Mouse (Mus musculus): ENCODE results near the gene Hinfp.
A peak's percentile ranks its signal among the peaks of the same experiment; 100 is the strongest.
"Not testable (repeated sequence)": the region's sequence is repeated elsewhere in the genome, so short reads cannot be mapped to it uniquely, and the experiment has no call there.

Hinfp gene

GRCm38 (mm10) chr9:44305466-44306079 is at the start of gene Hinfp:
Gene Hinfp (minus strand): TSS chr9:44305671.
- DNase-seq = peak; percentile 96 to 99

DNA sequence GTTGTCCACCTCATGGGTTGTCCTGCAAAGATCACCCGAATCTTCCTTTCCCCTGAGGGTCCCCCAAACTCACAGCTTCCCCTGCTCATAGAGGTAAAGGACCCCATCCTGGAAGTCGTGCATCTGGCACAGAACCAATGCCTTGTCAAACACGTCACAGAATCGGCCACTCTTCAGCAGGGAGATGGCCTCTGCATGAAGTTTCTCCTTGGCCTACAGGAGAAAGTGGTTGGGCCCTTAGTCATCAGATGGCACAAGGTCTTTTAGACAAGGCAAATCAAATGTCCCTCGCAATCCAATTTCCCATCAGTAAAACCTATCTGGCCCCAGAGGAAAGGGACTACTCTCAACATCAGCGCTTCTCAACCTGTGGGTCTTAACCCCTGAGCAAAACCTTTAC is 47.7 kb upstream of the Hinfp start:
- no peak for DNase-seq

GRCm38 (mm10) chr9:44352337-44352736 is 46.9 kb upstream of the Hinfp start:
- DNase-seq = no peak

GRCm38 (mm10) chr9:44351396-44351795 is 45.9 kb upstream of the Hinfp start:
- no peak for DNase-seq

GRCm38 (mm10) chr9:44348546-44348945 is 43.1 kb upstream of the Hinfp start:
- no peak for DNase-seq

DNA sequence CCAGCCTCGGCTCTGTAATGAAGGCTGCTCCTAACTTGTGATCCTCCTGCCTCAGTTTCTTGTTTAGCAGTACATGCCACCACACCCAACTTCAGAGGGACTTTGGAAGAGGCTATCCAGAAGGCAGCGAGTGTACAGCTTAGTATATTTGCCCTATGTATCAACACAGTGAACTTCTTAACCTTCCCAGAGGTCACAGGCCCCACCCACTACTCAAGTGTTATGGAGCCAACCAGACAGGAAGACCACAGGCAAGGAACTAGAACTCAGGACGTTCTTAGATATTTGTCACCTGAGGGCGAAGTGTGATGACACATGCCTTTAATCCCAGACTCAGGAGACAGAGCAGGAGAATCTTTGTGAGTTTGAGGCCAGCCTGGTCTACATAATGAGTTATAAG is 42.1 kb upstream of the Hinfp start:
- DNase-seq = no peak

- no peak for DNase-seq
Measured at GRCm38 (mm10) chr9:44347166-44347565, 41.7 kb upstream of the Hinfp start.

- DNase-seq = no peak
Measured at GRCm38 (mm10) chr9:44345570-44346433, 40.3 kb upstream of the Hinfp start.

DNA sequence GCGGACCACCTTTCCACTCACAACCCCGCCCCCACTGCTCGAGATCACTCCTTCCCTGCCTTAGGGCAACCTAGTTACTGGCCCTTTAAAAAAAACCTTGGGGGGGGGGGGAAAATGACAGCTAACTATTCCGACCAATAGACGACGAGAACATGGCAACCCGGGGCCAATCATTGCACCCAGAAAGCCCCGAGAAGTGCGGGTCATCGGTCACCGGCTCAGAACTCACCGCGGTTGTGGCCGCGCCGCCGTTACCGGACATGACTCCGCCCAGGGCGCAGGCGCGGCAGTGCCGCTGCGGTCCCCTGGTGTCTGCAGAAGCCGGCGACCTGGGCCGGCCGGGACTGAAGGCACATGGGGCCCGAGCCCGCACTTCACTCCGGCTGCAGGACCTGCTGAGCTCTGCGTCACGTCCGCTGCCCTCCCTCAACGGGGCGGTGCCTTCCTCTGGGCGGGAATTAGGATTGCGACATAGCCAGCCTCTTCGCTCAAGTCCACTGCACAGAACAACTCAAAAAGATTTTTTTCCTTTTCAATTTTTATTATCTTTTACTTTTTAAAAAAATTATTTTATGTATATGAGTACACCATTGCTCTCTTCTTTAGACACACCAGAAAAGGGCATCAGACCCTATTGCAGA is 38.4 kb upstream of the Hinfp start, which contains the start of gene Hmbs:
Gene Hmbs, minus strand, starts transcription at position 448 of the 641 bp plus-strand sequence.
- peak; percentile 87 for DNase-seq

- no peak for DNase-seq
Measured at GRCm38 (mm10) chr9:44343290-44343689, 37.8 kb upstream of the Hinfp start.

DNA sequence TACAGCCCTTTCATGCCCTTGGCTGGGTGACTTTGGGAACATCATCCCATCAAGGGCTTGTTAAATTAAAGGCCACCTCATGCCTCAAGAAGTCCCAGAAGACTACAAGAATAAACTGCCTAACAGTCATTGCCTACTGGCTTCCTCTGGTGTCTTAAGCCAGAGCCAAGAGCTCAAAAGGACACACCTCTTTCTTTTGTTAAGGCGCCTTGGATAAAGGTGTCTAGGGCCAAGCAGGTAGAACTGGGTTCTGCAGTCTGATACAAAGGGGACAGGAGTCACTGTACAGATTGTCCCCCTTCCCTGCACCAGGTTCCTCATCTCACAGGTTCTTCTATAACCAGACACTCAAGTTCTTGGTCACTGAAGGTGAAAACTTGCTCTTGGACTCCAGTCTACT is 37.1 kb upstream of the Hinfp start:
- DNase-seq = no peak

GRCm38 (mm10) chr9:44342173-44342572 is 36.7 kb upstream of the Hinfp start:
- DNase-seq = no peak

- no peak for DNase-seq
Measured at GRCm38 (mm10) chr9:44341487-44341886, 36.0 kb upstream of the Hinfp start.

DNA sequence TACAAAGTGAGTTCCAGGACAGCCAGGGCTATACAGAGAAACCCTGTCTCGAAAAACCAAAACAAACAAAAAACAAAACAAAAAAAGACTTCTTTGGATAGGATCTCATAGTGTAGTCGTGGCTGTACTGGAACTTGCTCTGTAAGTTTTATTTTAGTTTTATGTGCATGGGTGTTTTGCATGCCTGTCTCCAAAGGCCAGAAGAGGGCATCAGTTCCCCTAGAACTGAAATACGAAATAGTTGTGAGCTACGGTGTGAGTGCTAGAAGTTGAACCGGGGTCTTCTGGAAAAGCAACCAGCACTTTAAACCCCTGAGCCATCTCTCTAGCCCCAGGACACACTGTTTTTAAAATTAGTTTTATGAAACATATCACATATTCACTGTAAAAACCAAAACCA is 33.1 kb upstream of the Hinfp start:
- DNase-seq = no peak

DNA sequence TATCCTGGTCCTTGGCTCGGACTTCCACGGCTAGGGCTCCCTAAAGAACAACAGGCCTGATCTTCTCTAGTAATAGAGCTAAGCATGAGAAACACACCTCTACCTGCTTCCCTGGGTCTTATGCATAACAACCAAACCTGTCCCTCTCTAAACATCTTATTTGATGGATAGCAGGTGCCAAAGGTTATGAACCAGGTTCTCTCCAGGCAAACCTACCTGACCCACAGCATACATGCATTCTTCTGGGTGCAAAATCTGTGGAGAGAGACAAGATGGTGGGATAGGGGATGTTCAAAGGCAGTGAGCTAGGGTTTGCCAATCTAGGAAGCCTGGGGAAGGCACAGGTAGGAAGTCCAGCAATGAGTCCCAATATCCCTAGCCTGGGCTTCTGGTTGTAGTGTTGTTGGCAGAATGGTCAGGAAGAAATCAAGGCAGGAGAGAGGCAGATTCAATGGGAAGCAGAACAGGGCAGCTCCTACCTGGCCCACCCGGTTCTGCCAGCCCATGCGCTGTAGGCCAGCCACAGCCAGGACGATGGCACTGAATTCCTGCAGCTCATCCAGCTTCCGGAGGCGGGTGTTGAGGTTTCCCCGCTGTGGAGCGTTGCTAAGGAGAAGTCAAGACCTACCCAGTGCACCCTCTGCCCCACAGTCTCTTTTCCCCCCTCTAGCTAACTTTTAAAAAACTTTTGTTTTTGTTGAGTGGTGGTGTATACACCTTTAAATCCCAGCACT is 32.1 kb upstream of the Hinfp start:
- no peak for DNase-seq

DNA sequence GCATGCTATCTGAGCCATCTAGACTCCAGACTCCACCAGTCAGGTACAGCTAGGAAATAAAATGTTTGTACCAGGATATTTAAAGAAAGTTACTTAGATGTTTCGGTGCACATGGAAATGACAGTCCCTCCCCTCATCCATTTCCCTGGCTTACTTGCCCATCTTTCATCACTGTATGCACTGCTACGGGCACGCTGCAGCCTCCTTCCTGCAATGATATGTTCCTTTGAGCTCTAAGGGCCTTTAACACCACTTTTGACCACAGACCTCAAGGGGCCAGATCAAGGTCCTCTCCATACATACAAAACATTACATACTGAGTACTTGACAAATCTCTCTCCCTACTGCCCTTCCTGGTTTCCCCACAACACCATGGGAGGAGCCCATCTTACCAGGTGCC is 31.5 kb upstream of the Hinfp start:
- DNase-seq = no peak

- not testable (repeated sequence) for DNase-seq
Measured at GRCm38 (mm10) chr9:44336513-44336912, 31.0 kb upstream of the Hinfp start.

DNA sequence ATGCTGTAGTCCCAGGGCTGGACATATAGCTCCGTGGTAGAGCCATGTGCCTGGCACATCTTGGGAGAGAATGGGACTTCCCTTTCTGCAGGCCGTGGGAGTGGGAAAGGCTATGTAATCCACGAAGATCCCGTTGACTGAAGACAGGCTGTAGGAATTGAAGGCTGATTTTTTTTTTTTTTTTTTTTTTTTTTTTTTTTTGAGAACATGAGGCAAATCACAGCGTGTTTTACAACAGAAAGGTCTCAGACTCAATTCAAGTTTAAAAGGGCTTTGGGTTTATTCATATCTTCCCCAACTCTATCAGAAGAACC is 30.6 kb upstream of the Hinfp start:
- DNase-seq = no peak

- DNase-seq = peak; percentile 23 to 29
Measured at GRCm38 (mm10) chr9:44335331-44336092, 30.0 kb upstream of the Hinfp start.

DNA sequence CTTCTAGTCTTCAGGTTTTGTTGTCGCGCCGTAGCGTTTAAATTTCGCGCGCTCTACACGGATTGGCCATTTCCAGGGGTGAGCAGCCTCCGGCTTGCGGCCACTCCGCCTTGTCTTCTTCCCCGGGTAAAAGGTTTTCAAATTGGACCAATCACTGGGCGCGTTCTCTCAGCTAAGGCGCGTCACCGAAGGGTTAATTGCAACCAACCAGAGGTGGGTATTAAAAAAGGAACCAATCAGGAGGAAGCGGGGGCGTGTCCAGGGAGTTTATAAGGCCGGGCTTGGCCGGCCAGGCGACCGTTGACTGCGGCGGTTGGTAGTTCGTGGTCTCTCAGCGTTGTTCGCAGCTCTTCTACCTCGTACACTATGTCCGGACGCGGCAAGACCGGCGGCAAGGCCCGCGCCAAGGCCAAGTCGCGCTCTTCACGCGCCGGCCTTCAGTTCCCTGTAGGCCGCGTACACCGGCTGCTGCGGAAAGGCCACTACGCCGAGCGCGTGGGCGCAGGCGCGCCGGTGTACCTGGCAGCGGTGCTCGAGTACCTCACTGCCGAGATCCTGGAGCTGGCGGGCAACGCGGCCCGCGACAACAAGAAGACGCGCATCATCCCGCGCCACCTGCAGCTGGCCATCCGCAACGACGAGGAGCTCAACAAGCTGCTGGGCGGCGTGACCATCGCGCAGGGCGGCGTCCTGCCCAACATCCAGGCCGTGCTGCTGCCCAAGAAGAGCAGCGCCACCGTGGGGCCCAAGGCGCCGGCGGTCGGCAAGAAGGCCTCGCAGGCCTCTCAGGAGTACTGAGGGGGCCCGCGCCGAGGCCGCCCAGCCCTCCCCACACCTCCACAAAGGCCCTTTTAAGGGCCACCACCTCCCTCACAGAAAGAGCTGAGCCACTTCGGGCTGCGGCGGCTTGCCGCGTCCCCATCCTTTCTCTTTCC is 29.2 kb upstream of the Hinfp start, which contains the start of gene H2afx:
Gene H2afx, plus strand, starts transcription at position 299 of the 935 bp plus-strand sequence.
- peak; percentile 98 for DNase-seq
